Mouse (Mus musculus) layer of hippocampus, postnatal 14 days (tissue): ENCODE measurements around the gene Faf2. TPM values are rescaled to one million over a fixed set of nuclear protein-coding genes. Genes with fewer than 3 reads are reported as not detected.

Experiments used
- DNase-seq, 2 experiments: peaks; one replicate each; pipeline ENCODE4 v3.0.0; 2021 to 2022; ENCODE audit warnings: low spot score in 2 of 2, mixed read lengths in 1 of 2
- long read RNA-seq, 2 experiments: library from polyadenylated mRNA; stranded (forward); transcript quantifications; one replicate each; pipeline ENCODE4 v2.0.0; 2021
- total RNA-seq, 2 experiments: library from RNA; stranded (reverse); gene quantifications; 2 replicates each; pipeline ENCODE4 v1.2.3; 2021

The Faf2 gene
- 10 to 100 TPM; 54.6 to 59.7 TPM for total RNA-seq
- long read RNA-seq, experiment 1, full-length matches to known transcripts, result 27 of 48 reads
- long read RNA-seq, experiment 1, partial matches to known transcripts, result 2 of 48 reads
- long read RNA-seq, experiment 1, other reads (novel, unspliced or antisense), result 19 of 48 reads
- long read RNA-seq, experiment 2, full-length matches to known transcripts, result 31 of 57 reads
- long read RNA-seq, experiment 2, partial matches to known transcripts, result 3 of 57 reads
- long read RNA-seq, experiment 2, other reads (novel, unspliced or antisense), result 23 of 57 reads

DNA sequence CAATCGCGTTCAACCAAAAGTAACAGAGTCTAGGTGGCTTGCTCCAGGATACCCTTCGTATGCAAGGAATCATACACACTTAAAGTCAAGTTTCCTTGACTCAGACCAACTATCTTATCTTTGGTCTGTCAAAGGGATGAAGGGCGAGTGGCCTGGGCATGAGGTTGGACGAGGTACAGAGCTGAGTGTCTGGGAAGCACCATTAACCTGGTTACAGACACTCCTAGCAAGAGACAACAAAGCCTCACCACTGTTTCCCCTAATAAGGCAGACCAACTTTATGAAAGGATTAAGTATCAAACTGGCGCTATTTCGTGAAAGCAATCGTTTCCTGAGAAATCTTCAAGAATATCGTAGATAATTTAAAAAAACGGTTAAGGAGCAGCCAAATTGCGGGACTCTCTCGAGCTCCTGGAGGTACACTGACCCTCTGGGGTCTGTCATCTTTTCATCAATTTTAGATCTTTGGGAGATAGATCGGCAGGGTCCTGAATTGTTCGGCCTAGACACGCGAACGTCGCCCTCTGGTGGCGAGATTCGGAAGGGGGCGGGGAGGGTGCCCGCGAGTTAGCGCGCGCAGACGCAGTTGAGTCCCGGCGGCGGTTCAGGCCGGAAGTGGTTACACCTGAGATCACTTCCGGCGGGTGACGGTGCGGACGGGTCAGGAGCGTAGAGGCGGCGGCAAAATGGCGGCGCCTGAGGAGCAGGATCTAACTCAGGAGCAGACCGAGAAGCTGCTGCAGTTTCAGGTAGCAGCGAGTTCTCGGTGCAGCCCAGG lies at the start of gene Faf2:
Faf2 (plus strand) TSS at position 630 of the 778 bp plus-strand sequence.
- DNase-seq, result peak; percentile 99

DNA sequence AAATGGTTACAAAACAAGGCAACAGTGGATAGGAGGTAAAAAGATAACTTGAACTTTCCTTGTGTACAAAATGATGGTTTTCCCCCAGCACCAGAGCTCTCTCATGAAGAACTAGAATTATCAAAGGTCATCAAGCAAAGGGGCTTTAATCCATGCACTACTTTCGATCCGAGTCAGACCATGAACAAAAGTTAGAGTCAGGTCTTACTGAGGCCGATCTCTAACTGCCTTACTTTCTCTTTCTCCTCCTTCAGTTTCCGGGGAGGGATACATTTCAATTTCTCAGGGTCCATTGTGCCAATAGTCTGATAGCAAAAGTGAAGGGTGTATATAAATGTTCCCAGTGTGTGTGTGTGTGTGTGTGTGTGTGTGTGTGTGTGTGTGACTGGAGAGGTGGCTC lies 49.0 kb upstream of the Faf2 start:
- DNase-seq, result no peak

DNA sequence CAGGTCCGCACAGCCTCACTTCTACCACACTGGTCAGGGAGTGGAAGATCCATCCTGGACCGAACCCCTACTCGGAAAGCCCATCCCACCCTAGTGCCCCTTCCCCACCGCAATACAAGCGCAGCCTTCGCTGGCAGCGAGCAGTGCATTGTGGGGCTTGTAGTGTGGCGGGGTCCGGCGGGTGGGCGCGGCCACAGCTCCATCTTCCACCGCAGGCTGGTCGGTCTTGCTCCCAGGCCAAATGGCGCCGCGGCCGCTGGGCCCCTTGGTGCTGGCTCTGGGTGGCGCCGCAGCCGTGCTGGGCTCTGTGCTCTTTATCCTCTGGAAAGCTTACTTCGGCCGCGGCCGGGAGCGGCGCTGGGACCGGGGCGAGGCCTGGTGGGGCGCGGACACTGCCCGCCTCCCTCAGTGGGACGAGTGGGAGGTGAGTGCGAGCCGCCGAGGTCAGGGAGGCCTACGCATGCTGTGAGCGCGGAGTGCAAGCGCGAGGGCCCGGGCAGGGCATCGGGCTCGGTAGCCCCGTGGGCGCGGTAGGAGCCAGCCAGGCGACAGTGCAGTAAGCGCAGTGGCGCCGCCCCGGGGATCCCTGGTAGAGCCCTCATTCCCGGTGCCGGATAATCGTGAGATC lies 46.6 kb upstream of the Faf2 start, which contains the start of gene Arl10:
Arl10 (plus strand) TSS at position 162 of the 628 bp plus-strand sequence.
- DNase-seq, result peak; percentile 67 to 78

DNA sequence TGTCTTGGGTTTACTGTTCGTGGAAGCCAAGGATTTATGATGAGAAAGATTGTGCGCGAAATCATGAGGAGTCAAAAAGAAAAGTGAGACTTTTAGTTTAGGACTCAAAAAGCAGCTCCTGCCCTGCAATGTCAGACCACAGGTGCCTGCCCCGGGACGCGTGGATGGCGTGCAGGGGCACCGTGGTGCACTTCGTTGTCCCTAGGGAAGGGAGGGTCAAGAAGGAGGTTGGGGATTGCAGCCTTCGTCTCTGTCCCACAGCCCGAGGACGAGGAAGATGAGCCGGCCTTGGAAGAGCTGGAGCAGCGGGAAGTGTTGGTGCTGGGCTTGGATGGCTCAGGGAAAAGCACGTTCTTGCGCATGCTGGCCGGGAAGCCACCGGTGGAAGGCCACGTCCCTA lies 46.1 kb upstream of the Faf2 start:
- DNase-seq, result no peak

DNA sequence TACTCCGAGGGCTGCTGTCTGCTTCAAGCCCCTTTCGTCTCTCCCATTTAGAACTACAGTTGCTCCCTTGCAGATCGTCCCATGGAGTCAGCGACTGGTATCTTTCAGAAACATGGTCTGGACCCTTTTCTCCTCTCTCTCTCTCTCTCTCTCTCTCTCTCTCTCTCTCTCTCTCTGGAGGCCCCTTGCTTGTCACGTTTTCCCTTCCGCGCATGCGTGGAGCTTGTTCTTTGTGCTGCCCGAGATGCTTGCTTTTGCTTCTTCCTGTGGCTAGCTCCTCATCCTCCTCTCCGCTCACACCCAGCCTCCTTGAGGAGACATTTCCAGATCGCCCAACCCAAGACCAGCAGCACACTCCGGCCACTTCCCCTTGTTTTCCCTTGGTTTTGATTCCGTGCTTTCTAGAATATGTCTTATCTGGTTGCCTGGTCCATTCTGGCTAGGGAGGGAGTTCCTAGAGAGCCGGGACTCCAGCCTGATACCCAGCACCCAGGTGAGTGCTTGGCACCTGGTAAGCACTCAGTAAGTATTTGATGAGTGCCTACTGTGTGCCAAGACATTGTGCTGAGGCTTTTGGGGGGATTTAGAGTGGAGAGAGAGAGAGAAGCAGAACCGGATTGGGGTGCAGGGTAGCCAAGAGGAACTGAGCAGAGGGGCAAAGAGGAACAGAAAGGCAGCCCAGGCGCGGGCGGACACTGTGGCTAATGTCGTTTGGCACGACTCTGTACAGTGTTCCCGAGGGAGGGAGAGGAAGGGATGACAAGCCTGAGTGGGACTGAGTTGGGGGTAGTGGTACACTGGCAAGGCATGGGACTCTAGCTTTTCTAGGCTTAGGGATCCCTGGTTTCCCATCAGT lies 43.7 kb upstream of the Faf2 start:
- DNase-seq, result no peak

DNA sequence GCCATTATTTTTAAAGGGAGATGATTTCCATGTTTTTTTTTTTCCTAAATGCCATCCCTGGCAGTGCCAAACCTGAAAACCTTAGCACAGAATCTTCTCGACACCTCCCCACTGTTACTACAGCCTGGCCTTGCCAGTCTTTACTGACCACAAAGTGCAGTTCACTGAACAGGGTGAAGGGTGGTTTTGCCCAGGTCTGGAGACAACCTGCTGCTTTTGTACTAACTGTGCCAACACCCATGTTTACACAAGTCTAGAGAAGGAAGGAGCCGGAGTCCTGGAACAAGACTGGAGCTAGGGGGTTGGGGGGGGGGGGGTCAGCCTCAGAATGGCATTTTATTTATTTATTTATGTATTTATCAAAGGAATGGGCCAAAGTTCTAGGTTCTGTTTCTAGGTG lies 40.2 kb upstream of the Faf2 start:
- DNase-seq, result no peak

DNA sequence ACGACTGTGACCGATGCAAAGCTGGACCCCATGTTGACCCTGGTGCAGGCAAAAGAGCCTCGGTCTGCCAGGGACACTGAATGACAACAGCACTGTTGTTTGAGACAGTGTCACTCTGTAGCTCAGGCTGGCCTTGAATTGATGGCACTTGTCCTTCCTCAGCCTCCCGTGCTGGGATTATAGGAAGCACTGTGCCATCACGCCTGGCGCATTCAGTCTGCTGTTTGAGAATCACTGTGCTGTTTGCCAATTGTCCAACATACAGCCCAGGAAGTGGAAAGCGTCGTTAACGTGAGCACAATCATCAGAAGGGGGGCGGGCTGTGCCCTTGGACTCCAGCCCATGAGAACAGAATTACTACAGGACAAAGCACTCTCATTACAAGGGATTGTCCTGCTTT lies 39.5 kb upstream of the Faf2 start:
- DNase-seq, result no peak

DNA sequence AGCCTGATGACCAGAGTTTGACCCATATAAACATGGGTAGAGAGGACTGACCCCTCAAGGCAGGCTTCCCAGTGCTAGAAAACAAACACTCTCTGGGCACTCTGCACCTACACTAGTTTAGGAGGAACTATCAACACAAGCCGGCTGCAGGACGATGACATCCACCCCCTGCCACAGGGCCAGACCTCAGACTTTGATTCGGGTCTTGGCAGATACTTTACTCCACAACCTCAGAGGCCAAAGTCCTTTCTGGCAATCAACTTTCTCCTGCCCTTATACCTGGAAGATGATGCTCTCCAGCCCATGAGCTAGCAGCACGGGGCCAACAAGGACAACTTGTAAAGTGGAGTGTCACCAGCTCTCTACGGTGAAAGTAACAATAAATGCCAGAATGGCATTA lies 38.7 kb upstream of the Faf2 start:
- DNase-seq, result no peak

DNA sequence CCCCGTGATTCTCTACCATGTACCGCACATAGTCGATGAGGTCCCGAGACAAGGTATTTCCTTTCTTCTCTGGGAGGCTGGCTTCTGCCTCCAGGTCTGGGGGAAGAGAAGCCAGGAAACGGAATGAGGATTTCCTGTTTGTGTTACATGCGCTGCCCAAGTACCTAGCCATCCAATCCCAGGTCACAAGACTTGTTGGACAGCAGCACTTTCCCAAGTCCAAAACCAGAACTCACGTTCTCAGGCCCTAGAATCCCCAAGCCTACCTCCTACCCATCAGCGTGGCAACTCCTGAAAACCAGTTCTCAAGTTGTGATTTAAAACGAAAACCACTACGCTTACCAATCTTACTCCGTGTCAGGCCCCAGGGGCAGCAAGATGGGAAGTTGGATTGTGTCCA lies 35.8 kb upstream of the Faf2 start:
- no peak for DNase-seq

DNA sequence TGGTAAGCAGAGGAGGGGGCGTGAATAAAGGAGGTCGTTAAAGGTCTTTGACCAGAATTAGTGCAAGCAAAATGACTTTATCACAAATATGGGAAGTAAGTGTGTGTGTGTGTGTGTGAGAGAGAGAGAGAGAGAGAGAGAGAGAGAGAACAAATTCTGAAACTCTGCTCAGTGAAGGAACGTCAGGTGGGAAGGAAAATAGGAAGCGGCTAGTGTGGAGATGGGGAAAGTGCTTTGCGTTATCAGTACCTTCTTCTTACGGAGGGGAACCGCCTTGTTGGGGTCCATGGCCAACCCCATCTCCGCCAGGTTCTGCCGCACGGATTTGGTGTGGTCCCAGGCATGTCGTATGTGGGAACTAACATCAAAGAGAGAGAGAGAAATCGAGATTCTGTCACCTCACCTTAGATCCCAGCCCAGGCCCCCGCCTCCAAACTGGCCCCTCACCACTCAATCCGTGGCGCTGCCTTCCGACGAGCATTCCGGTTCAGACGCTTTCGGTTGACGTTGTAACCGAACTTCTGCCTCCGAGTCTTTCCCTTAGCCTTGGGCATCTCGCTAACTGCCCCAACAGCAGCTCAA lies 32.1 kb upstream of the Faf2 start:
- no peak for DNase-seq

DNA sequence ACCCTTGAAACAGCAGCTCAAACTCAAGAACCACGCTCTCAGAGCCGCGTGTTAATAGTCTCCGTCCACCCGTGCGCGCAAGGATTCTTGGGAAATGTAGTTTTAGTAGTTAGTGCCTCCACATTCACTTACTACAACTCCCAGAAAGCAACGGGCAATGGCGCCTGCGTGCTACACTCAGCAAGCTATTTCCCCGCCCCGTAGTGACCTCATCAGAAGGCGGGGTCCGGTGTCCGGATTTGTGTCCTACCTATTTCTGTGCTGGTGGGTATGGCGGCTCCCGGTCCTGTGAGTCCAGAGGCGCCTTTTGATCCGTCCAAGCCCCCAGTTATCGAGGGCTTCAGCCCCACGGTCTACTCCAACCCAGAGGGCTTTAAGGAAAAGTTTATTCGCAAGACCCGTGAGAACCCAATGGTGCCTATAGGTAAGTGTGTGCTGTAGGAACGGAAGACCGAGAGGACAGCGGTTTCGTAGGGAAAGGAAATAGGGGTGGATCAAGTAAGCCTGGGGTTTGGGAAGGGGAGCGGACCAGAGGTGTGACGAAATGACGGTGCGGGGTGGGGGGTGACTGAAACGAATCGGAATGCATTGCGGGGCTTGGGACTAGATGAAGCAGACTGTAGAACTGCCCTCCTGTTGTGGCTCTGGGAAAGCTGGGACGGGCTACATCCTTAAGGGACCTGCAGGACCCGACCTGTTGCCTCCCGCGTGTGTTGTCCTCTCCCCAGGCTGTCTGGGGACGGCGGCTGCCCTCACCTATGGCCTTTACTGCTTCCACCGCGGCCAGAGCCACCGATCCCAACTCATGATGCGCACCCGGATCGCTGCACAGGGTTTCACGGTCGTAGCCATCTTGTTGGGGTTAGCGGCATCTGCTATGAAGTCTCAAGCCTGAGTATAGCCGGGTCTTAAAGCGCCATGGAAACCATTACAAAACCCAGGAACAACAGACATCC lies 31.3 kb upstream of the Faf2 start, which contains the start of the genes Nop16 and Higd2a:
Nop16 (minus strand) TSS at position 95 of the 956 bp plus-strand sequence.
Higd2a (plus strand) TSS at position 212 of the 956 bp plus-strand sequence.
- peak; percentile 96 to 98 for DNase-seq

DNA sequence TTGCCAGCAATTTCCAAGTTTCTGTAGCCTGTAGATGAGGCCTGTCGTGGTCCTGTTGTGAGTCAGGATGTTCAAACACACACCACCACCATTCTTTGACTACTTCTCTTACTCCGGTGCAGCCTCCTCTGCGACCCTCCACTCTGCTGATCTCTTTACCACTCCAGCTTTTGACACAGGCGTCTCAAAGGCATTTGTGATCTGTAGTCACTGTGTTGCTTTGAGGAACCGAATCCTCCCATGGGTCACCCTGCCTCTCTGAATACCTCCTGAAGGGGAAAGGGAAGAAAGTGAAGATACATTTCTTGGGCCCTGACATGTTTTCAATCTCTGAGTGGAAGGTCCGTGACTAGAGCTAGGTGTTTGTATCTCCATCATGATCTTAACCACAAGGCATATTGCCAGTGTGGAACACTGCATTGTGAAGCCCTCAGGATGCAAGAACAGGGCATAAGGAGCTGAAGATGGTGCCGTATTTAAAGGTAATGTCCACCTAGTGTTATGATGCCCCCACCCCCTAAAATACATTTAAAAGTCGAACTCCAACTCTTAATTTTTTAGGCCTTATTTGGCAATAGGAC lies 29.7 kb upstream of the Faf2 start:
- no peak for DNase-seq

DNA sequence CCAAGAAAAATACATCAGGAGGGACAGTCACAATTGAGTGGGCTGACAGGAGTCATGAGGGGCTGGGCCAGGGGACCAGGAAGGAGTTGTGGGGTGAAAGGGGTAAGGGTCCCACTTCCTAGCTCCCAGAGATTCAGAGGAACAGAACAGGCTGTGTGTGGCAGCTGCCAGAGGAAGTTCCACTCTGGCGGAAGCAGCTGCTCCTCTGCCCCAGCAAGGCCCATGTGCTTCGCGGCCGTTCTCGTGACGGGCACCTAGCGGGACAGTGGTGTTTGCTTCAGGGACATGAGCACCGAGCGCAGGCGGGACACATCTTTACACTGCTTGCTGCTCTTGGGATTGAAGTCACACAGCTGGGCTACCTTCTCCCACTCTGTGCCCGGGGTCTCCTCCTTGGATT lies 28.0 kb upstream of the Faf2 start:
- DNase-seq, result no peak

DNA sequence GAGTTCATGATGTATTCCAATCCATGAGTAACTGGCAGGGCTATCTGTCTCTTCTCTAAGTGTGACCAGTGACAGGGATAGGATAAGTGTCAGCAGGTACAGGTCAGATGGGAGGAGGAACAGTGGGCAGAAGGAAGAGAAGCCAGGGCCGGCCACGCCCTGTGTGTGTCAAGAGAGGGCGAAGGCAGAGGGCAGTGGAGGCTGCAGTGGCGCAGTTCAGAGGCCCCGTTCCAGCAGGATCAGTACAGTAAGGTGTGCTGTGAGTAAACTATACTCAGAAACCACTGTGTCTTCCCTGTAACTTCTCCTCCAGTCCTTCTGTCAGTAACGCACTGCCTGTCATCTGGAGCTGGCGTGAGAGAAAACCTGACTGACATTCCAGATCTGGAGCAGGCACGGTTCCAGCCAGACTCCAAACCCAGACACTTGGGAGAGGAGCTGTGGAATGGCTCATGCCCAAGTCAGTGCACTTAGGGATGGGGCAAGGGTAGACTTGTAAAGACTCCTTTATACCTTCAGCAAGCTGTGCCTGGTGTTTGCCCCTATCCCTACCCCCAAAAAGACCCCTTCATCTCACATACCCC lies 25.4 kb upstream of the Faf2 start:
- DNase-seq, result no peak

DNA sequence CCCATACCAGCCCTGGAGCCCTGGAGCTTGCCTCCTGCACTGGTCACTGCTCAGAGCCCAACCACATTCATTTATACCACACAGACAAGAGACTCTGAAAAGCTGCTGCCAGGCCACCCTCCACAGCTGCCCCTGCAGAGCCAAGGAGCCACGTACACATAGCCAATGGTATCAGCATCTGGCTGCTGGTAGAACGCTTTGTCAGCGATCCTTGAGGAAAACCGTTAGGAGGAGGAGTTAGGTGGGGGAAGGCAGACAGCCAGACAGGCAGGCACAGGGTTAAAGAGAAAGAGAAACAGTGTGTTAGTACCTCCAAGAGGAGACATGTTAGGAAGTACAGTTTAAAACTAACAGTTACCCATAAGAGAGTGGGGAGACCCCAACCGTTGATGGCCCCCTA lies 24.7 kb upstream of the Faf2 start:
- no peak for DNase-seq

DNA sequence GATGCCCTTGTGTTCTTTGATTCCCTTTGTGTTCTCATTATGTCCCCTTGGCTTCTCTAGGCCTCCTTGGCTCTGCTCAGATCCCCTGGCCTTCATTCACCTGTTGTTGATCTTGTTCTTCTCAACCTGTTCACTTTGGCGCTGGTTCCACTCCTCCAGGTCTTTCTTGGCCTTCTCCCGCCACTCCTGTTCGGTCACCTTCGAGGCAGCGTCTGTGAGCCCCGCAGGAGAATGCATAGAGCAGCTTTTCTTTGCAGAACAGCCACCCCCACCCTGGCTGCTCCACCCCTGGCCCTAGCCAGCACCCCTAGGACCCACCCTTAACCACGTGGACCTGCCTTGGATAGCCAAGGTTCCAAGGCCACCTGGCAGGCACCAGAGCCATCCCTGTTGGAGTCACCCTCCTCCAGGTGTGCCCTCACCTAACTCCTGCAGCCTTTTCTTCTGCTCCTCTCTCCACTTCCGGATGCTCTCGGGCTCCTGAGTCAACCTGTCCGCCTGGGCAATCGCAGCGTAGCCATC lies 22.9 kb upstream of the Faf2 start:
- no peak for DNase-seq

DNA sequence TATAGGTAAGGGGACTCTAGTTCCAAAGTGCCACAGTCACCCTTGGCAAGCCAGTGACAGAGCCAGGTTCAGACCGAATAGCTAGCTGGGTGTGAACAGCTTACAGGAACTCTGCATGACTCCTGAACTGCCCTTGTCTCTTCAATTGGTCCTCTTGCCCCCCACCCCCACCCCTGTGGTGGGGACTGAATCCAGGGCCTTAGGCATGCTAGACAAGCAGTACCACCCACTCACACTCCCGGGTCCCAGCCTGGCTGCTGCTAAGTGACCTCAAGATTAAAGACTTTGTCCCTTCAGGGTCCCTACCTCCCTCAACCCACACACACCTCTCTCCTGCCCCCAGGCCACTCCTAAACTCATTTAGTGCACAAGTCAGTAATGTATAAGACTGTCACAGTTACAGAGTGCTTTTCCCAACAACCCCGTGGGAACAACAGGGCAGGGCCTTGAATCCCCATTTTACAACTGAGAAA lies 18.9 kb upstream of the Faf2 start:
- no peak for DNase-seq

DNA sequence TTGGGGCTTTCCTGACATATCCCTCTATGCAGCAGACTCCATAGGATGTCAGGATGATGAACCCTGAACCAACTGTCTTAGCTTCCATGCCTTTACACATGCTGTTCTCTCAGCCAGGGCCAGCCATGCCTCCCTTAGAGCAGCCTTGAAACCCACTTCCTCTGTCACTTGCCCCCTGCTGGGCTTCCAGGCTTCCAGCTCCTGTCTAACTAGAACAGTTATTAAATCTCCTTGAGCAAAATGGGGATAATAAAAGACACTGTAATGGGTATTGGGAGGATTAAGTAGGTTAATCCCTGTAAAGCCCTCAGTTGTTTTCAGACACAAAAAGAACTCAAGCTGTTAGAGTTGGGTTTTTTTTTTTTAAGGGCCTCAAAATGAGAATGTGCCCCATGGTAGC lies 18.1 kb upstream of the Faf2 start:
- no peak for DNase-seq
